Mouse (Mus musculus): Measurements from ENCODE around the gene Pnpla2. TPM values are rescaled to one million over a fixed set of nuclear protein-coding genes. Genes with fewer than 3 reads are reported as not detected.
"Not testable (repeated sequence)": the region's sequence is repeated elsewhere in the genome, so short reads cannot be mapped to it uniquely, and the experiment has no call there.

The Pnpla2 gene
- 18.9 and 26.7 TPM in 2 replicates for polyA plus RNA-seq (2011; ENCODE audit: insufficient read length, low read depth, missing spikeins)

DNA sequence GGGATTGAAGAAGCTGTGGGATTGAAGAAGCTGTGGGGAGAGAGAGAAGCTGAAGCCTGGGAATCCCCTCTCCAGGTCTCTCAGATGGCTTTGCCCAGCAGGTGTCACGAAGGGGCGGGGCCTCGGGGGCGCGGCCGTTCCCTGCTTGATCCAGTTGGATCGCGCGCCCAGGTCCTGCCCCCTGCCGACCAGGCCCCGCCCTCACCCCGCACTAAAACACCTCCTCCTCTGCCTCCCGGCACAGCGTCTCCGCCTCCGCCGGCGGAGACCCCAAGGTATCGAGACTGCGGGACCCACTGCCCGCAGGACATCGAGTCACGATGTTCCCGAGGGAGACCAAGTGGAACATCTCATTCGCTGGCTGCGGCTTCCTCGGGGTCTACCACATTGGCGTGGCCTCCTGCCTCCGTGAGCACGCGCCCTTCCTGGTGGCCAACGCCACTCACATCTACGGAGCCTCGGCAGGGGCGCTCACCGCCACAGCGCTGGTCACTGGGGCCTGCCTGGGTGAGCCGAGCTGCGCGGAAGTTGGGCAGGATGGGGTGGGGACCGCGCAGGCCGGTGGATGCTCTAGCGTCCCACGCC lies at the start of gene Pnpla2:
TSS of gene Pnpla2 (plus strand) at position 232 of the 585 bp plus-strand sequence.
- Histone ChIP-seq H3K27ac (ENCODE audit: insufficient read depth, low read length) (no peak within 1 kb of the TSS), H3K4me1 (ENCODE audit: control insufficient read depth, insufficient read depth, low read length) (0 out of 2 replicates have a peak, but pooled peaks cover 3% of the 10 kb centered on the region), H3K4me3 (ENCODE audit: insufficient read depth, low read length) (peak within 1 kb of the TSS; percentile 81)
- peak; percentile 94 for TF ChIP-seq POLR2A (IDR thresholded peaks at IDR 0.05; ENCODE audit: low read depth, low read length)
- TF ChIP-seq CTCF (IDR thresholded peaks at IDR 0.05; ENCODE audit: borderline replicate concordance, insufficient read depth, low read length), result no peak

GRCm38 (mm10) chr7:141405466-141405865 lies 49.5 kb upstream of the Pnpla2 start:
- 0 out of 2 replicates have a peak, but pooled peaks cover 2% of the 10 kb centered on the region for H3K4me1 ChIP-seq (ENCODE audit: control insufficient read depth, insufficient read depth, low read length)
- TF ChIP-seq CTCF (IDR thresholded peaks at IDR 0.05; ENCODE audit: borderline replicate concordance, insufficient read depth, low read length) (no peak), POLR2A (IDR thresholded peaks at IDR 0.05; ENCODE audit: low read depth, low read length) (no peak)
- H3K4me3 ChIP-seq (ENCODE audit: insufficient read depth, low read length), result no peak overlapping the region
- H3K27ac ChIP-seq (ENCODE audit: insufficient read depth, low read length), result no peak overlapping the region

DNA sequence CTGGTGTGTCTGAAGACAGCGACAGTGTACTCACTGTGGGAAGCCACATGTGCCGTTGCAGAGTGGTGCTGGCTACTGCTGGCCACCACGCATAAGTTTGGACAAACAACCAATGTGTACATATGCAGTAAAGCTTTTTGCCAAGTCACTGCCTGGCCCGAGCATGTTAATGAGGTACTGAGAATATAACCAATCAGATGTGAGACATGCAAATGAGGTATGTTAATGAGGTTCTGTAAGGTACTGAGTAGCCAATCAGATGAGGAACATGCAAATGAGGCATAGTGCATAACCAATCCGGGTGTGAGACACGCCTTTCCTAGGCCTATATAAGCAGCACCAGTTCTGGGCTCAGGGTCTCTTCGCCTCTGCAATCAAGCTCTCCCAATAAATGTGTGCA lies 47.3 kb upstream of the Pnpla2 start:
- not testable (repeated sequence) for H3K4me1 ChIP-seq (ENCODE audit: control insufficient read depth, insufficient read depth, low read length); H3K27ac ChIP-seq (ENCODE audit: insufficient read depth, low read length); H3K4me3 ChIP-seq (ENCODE audit: insufficient read depth, low read length)

GRCm38 (mm10) chr7:141408833-141409232 lies 46.2 kb upstream of the Pnpla2 start:
- 0 out of 2 replicates have a peak, but pooled peaks cover 2% of the 10 kb centered on the region for H3K4me1 ChIP-seq (ENCODE audit: control insufficient read depth, insufficient read depth, low read length)
- no peak overlapping the region for H3K27ac ChIP-seq (ENCODE audit: insufficient read depth, low read length)
- H3K4me3 ChIP-seq (ENCODE audit: insufficient read depth, low read length), result no peak overlapping the region
- TF ChIP-seq CTCF (IDR thresholded peaks at IDR 0.05; ENCODE audit: borderline replicate concordance, insufficient read depth, low read length) (peak; percentile 74), POLR2A (IDR thresholded peaks at IDR 0.05; ENCODE audit: low read depth, low read length) (no peak)

- no peak overlapping the region for H3K27ac ChIP-seq (ENCODE audit: insufficient read depth, low read length)
- 0 out of 2 replicates have a peak, but pooled peaks cover 2% of the 10 kb centered on the region for H3K4me1 ChIP-seq (ENCODE audit: control insufficient read depth, insufficient read depth, low read length)
- TF ChIP-seq CTCF (IDR thresholded peaks at IDR 0.05; ENCODE audit: borderline replicate concordance, insufficient read depth, low read length) (no peak), POLR2A (IDR thresholded peaks at IDR 0.05; ENCODE audit: low read depth, low read length) (no peak)
- no peak overlapping the region for H3K4me3 ChIP-seq (ENCODE audit: insufficient read depth, low read length)
Observed at GRCm38 (mm10) chr7:141410631-141411030, 44.4 kb upstream of the Pnpla2 start.

DNA sequence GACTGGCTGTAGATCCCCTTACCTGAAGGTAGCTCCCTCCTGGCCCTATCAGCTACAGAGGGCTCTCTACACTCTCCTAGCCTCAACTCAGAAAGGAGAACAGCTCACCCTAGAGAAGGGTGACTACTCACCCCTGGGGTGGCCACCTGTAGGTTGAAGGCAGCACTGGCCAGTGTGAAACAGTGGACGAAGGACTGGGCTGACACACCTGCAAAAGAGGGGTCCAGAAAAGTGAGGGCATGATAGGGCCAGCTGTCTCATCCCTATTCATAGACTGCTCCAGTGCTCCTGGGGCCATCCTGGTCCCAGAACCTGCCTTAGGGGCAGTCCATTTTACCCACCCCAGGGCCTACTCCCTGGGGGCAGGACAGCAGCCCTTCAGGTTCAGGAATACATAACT lies 43.3 kb upstream of the Pnpla2 start:
- Histone ChIP-seq H3K4me3 (ENCODE audit: insufficient read depth, low read length) (no peak overlapping the region), H3K4me1 (ENCODE audit: control insufficient read depth, insufficient read depth, low read length) (0 out of 2 replicates have a peak, but pooled peaks cover 6% of the 10 kb centered on the region), H3K27ac (ENCODE audit: insufficient read depth, low read length) (no peak overlapping the region)
- no peak for TF ChIP-seq CTCF (IDR thresholded peaks at IDR 0.05; ENCODE audit: borderline replicate concordance, insufficient read depth, low read length)
- TF ChIP-seq POLR2A (IDR thresholded peaks at IDR 0.05; ENCODE audit: low read depth, low read length), result no peak

DNA sequence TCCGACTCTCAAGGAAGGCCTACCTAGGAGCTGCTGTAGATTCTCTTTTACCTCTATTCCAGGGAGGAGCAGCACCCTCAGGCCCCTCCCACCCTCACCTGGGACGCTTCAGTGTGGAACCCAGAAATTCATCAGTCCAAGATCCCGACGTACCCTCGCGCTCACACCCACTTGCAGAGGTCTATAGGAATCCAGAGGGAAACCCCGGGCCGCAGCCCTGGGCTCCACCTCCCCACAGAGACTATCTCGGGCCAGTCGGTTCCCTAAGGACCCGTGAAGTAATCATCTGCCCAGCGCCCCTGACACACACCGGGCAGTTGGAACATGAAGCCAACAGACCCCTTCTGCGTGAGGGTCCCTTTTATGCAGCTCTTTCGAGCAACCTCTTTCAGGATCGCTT lies 41.7 kb upstream of the Pnpla2 start:
- TF ChIP-seq POLR2A (IDR thresholded peaks at IDR 0.05; ENCODE audit: low read depth, low read length) (0 out of 2 replicates have a peak, but pooled peaks have one; percentile 19), CTCF (IDR thresholded peaks at IDR 0.05; ENCODE audit: borderline replicate concordance, insufficient read depth, low read length) (no peak)
- Histone ChIP-seq H3K27ac (ENCODE audit: insufficient read depth, low read length) (peak overlapping the region; percentile 71; the same call in 1 of the 2 replicates), H3K4me3 (ENCODE audit: insufficient read depth, low read length) (peak overlapping the region; percentile 85), H3K4me1 (ENCODE audit: control insufficient read depth, insufficient read depth, low read length) (0 out of 2 replicates have a peak, but pooled peaks cover 6% of the 10 kb centered on the region)

DNA sequence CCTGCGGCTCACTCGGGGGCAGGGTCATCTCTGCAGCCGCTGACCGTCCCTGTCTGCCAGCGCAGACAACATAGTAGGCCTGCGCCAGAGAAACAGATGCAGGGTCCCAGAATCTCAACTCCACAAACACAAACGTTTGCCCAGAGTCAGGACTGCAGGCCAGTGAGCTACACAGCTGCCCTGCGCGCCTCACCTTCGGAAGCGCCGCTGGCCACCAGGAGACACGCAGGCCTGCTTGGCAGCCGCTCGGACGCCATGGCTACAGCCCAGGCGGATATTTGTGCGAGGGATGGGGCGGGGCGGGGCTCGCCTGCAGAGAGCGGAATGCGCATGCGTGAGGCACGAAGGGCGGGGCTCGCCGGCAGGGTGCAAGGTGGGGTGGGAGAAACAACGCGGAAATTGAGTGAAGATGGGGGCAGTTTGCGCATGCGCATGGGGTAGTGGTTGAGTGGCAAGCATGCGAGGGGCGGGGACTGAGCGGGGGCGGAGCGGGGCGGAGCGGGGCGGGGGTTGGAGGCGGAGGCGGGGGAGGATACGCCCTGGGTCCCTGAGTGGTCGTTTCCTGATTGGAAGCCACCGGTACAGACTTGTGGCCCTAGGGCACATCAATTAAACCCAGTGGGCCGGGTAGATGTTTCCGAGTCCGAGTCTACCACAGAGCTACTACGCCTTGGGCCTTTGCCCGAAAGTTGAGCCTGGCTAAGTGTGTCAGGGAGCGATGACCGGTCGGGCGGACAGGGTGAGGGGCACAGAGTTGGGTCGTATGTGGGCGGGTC lies 41.0 kb upstream of the Pnpla2 start, which contains the start of gene Gatd1:
TSS of gene Gatd1 (minus strand) at position 328 of the 776 bp plus-strand sequence.
- Histone ChIP-seq H3K27ac (ENCODE audit: insufficient read depth, low read length) (peak within 1 kb of the TSS; percentile 71), H3K4me3 (ENCODE audit: insufficient read depth, low read length) (peak within 1 kb of the TSS; percentile 85), H3K4me1 (ENCODE audit: control insufficient read depth, insufficient read depth, low read length) (0 out of 2 replicates have a peak, but pooled peaks cover 6% of the 10 kb centered on the region)
- TF ChIP-seq POLR2A (IDR thresholded peaks at IDR 0.05; ENCODE audit: low read depth, low read length) (peak; percentile 97), CTCF (IDR thresholded peaks at IDR 0.05; ENCODE audit: borderline replicate concordance, insufficient read depth, low read length) (no peak)

DNA sequence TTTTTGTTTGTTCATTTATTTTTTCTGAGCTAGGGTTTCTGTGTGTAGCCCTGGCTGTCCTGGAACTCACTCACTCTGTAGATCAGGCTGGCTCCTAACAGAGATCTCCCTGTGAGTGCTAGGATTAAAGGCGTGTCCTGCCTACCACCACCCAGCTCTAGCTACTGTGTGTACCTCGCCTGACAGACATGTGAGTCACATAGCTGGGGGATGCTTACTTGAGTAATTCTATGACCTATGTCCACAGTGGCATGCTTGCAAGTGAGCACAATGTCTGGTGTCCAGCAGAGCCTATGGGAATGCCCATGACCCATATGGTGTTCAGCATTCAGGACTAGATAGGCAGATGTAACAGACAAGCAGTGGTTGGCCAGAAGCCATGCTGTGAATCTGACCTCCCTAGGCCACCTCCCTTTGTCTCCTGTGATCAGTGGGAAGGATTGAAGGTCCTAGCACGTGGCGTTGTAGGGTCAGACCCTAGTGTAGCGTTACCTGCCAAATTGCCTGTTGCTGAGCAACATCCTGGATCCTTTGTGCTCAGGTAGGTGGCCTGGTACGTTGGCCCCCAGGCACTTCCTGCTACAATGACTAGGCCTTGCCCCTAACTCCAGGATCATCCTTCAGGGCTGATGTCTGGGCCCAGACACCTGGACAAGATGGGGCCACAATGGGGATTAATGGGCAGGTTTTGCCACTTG lies 38.7 kb upstream of the Pnpla2 start:
- TF ChIP-seq CTCF (IDR thresholded peaks at IDR 0.05; ENCODE audit: borderline replicate concordance, insufficient read depth, low read length) (no peak), POLR2A (IDR thresholded peaks at IDR 0.05; ENCODE audit: low read depth, low read length) (0 out of 2 replicates have a peak, but pooled peaks have one; percentile 11)
- H3K4me1 ChIP-seq (ENCODE audit: control insufficient read depth, insufficient read depth, low read length), result 0 out of 2 replicates have a peak, but pooled peaks cover 5% of the 10 kb centered on the region
- H3K27ac ChIP-seq (ENCODE audit: insufficient read depth, low read length), result no peak overlapping the region
- no peak overlapping the region for H3K4me3 ChIP-seq (ENCODE audit: insufficient read depth, low read length)
